Mouse (Mus musculus) stomach, embryonic 15.5 days (tissue): ENCODE measurements around the gene Ccdc57. TPM values are rescaled to one million over a fixed set of nuclear protein-coding genes. Genes with fewer than 3 reads are reported as not detected.
A peak's percentile ranks its signal among the peaks of the same experiment; 100 is the strongest.

Source experiments
- ATAC-seq: fragments of 200-750 bp; cut with Nextera tagmentation; 2 replicates; pipeline ENCODE4 v1.8.0; 2017; ENCODE audit warnings: low read depth, moderate number of reproducible peaks, moderate TSS enrichment; ENCODE audit not compliant: insufficient read depth, low FRiP score
- H3K27ac ChIP-seq: fragments of 300-500 bp; sonication (generic); 2 replicates; pipeline ENCODE4 v1.5.1; 2015; ENCODE audit warnings: mild to moderate bottlenecking, inconsistent platforms
- H3K27me3 ChIP-seq: fragments of 300-500 bp; sonication (generic); replicated peaks from 2 replicates; pipeline ENCODE4 v1.6.1; 2015; ENCODE audit warnings: inconsistent platforms
- H3K36me3 ChIP-seq: fragments of 300-500 bp; sonication (generic); 2 replicates; pipeline ENCODE4 v1.6.1; 2015; ENCODE audit warnings: inconsistent platforms
- H3K4me1 ChIP-seq: fragments of 300-500 bp; sonication (generic); 2 replicates; pipeline ENCODE4 v1.6.1; 2015; ENCODE audit warnings: inconsistent platforms
- H3K4me2 ChIP-seq: fragments of 300-500 bp; sonication (generic); 2 replicates; pipeline ENCODE4 v1.6.1; 2015; ENCODE audit warnings: mild to moderate bottlenecking, inconsistent platforms
- H3K4me3 ChIP-seq: fragments of 300-500 bp; sonication (generic); replicated peaks from 2 replicates; pipeline ENCODE4 v1.5.1; 2015; ENCODE audit warnings: inconsistent platforms
- H3K9ac ChIP-seq: fragments of 300-500 bp; sonication (generic); 2 replicates; pipeline ENCODE4 v1.6.1; 2015; ENCODE audit warnings: inconsistent platforms
- H3K9me3 ChIP-seq: fragments of 300-500 bp; sonication (generic); 2 replicates; pipeline ENCODE4 v1.6.1; 2016; ENCODE audit warnings: inconsistent platforms
- WGBS: fragments of 180-500 bp; shearing (Covaris S2); methylation state at CpG from one replicate; pipeline ENCODE4 v1.1.7; 2015; 5-methylcytosine and 5-hydroxymethylcytosine counted together
- polyA plus RNA-seq: library from polyadenylated mRNA; unstranded; fragments of >200 nt; fragmentation: Nextera tagmentation; extraction: Ambion mirVana; gene quantifications from 2 replicates; pipeline ENCODE4 v1.2.1, GENCODE M21; 2015

Ccdc57 gene
- polyA plus RNA-seq, 1 experiment from 2014 or later: 4.5 TPM

DNA sequence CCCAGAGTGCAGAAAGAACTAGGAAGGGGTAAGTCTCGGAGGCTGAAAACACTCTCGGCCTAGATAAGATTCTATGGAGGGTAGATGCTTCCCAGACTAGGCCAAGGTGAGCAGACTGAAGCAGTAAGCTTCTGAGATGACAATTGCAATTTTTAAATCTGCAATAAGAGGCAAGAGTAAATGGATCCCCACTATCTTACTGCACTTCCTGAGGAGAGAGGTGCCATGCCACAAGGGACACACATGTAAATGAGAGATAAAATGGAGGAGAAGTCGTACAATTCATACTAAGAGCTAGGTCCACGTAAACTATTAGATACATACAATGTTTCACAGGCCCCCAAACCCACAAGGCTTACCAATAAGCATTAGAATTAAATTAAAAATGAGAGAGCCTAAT, 4.2 kb downstream of the Ccdc57 start:
- no peak for ATAC-seq
- no peaks in the 10 kb centered on the region for H3K36me3 ChIP-seq

GRCm38 (mm10) chr11:120922528-120922927, 10.1 kb downstream of the Ccdc57 start:
- Histone ChIP-seq H3K4me2 (no peak overlapping the region), H3K9me3 (no peaks in the 10 kb centered on the region), H3K27ac (no peak overlapping the region), H3K4me3 (no peak overlapping the region), H3K4me1 (no peaks in the 10 kb centered on the region), H3K27me3 (no peaks in the 10 kb centered on the region), H3K36me3 (peaks cover 14% of the 10 kb centered on the region; the same call in 1 of the 2 replicates), H3K9ac (no peak overlapping the region)
- 86% methylated on average over 3 of the region's 3 CpGs for WGBS
- ATAC-seq: no peak

More for the DNA sequence above, 4.2 kb downstream of the Ccdc57 start:
- 87% methylated on average over 4 of the region's 4 CpGs for WGBS
- Histone ChIP-seq H3K27ac (no peak overlapping the region), H3K27me3 (no peaks in the 10 kb centered on the region), H3K4me1 (no peaks in the 10 kb centered on the region; the same call in 1 of the 2 replicates), H3K9ac (no peak overlapping the region), H3K4me3 (no peak overlapping the region), H3K4me2 (no peak overlapping the region), H3K9me3 (no peaks in the 10 kb centered on the region)

DNA sequence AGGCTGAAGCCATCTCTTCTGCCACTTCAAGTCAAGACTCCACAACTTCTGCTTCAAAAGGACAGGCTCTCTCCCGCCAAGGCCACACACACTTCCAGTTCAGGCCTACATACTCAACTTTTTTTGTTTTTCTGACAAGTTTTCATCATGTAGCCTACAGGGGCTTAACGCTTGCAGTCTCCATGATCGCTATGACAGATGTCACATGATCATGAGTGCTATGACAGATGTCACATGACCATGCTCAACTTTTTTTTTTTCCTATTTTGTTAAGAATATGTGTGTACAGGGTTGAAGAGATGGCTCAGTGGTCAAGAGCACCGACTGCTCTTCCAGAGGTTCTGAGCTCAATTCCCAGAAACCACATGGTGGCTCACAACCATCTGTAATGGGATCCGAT, 14.9 kb downstream of the Ccdc57 start:
- Histone ChIP-seq H3K9me3 (no peaks in the 10 kb centered on the region), H3K9ac (no peak overlapping the region), H3K4me3 (no peak overlapping the region), H3K36me3 (peaks cover 14% of the 10 kb centered on the region), H3K4me1 (no peaks in the 10 kb centered on the region), H3K4me2 (no peak overlapping the region), H3K27me3 (no peaks in the 10 kb centered on the region), H3K27ac (no peak overlapping the region)
- 97% methylated on average over 5 of the region's 5 CpGs for WGBS
- ATAC-seq: no peak

- H3K27ac ChIP-seq: no peak overlapping the region
- no peak overlapping the region for H3K4me3 ChIP-seq
- no peak for ATAC-seq
- no peak overlapping the region for H3K4me2 ChIP-seq
- H3K9ac ChIP-seq: no peak overlapping the region
- H3K27me3 ChIP-seq: no peaks in the 10 kb centered on the region
- H3K4me1 ChIP-seq: no peaks in the 10 kb centered on the region
- WGBS: 71% methylated on average over 3 of the region's 3 CpGs
- no peaks in the 10 kb centered on the region for H3K9me3 ChIP-seq
- H3K36me3 ChIP-seq: peaks cover 11% of the 10 kb centered on the region
Measured at GRCm38 (mm10) chr11:120916477-120916876, 16.2 kb downstream of the Ccdc57 start.

GRCm38 (mm10) chr11:120913796-120914195, 18.9 kb downstream of the Ccdc57 start:
- Histone ChIP-seq H3K9me3 (no peaks in the 10 kb centered on the region), H3K27me3 (no peaks in the 10 kb centered on the region), H3K4me2 (no peak overlapping the region), H3K27ac (no peak overlapping the region), H3K4me1 (no peaks in the 10 kb centered on the region), H3K9ac (no peak overlapping the region), H3K36me3 (no peaks in the 10 kb centered on the region; the same call in 1 of the 2 replicates), H3K4me3 (no peak overlapping the region)
- 94% methylated on average over 4 of the region's 4 CpGs for WGBS
- no peak for ATAC-seq

DNA sequence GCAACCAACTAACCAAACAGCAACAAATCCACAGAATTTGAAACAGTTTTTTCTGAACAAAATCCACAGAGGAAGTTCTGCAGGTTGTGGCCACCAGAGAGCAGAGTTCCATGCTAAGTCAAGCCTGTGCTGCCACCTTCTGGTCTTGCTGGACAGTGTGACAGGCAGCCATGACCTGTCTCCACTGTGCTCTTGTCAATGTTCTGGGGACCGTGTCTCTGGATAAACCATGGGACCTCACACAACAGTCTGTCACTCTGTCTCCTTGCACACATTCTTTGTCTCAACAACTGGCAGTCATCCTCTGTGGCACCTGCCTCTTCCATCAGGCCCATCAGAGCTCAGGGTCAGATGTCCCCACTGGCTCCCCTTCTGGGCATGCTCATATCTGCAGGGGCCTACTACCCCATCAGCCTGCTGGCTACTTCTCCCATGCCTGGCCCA, 27.2 kb downstream of the Ccdc57 start:
- Histone ChIP-seq H3K27me3 (no peaks in the 10 kb centered on the region), H3K4me3 (no peak overlapping the region), H3K4me2 (no peak overlapping the region), H3K36me3 (no peaks in the 10 kb centered on the region), H3K27ac (no peak overlapping the region), H3K9me3 (no peaks in the 10 kb centered on the region), H3K9ac (no peak overlapping the region), H3K4me1 (no peaks in the 10 kb centered on the region)
- WGBS: 10% methylated on average over 1 of the region's 1 CpGs
- ATAC-seq: 0 out of 2 replicates have a peak, but pooled peaks have one; percentile 52

GRCm38 (mm10) chr11:120904561-120904960, 28.1 kb downstream of the Ccdc57 start:
- ATAC-seq: no peak
- Histone ChIP-seq H3K4me1 (no peaks in the 10 kb centered on the region), H3K9ac (no peak overlapping the region), H3K4me2 (no peak overlapping the region), H3K27me3 (no peaks in the 10 kb centered on the region), H3K4me3 (no peak overlapping the region), H3K36me3 (no peaks in the 10 kb centered on the region), H3K27ac (no peak overlapping the region), H3K9me3 (no peaks in the 10 kb centered on the region)
- 94% methylated on average over 3 of the region's 3 CpGs for WGBS

GRCm38 (mm10) chr11:120903159-120903850, 29.4 kb downstream of the Ccdc57 start:
- Histone ChIP-seq H3K4me1 (no peaks in the 10 kb centered on the region), H3K4me3 (no peak overlapping the region), H3K9me3 (no peaks in the 10 kb centered on the region), H3K4me2 (no peak overlapping the region), H3K27me3 (no peaks in the 10 kb centered on the region), H3K27ac (0 out of 2 replicates have a peak overlapping the region, but pooled peaks have one; percentile 17), H3K9ac (no peak overlapping the region), H3K36me3 (no peaks in the 10 kb centered on the region)
- no peak for ATAC-seq
- 78% methylated on average over 24 of the region's 24 CpGs for WGBS

GRCm38 (mm10) chr11:120902487-120903142, 30.1 kb downstream of the Ccdc57 start:
- no peaks in the 10 kb centered on the region for H3K4me1 ChIP-seq
- H3K27me3 ChIP-seq: no peaks in the 10 kb centered on the region
- H3K9ac ChIP-seq: no peak overlapping the region
- 0 out of 2 replicates have a peak, but pooled peaks cover 2% of the 10 kb centered on the region for H3K36me3 ChIP-seq
- H3K4me3 ChIP-seq: no peak overlapping the region
- H3K27ac ChIP-seq: 0 out of 2 replicates have a peak overlapping the region, but pooled peaks have one; percentile 22
- WGBS: 38% methylated on average over 10 of the region's 10 CpGs
- H3K9me3 ChIP-seq: no peaks in the 10 kb centered on the region
- H3K4me2 ChIP-seq: no peak overlapping the region
- peak; percentile 71; the same call in 1 of the 2 replicates for ATAC-seq

- H3K4me3 ChIP-seq: no peak overlapping the region
- H3K36me3 ChIP-seq: 0 out of 2 replicates have a peak, but pooled peaks cover 3% of the 10 kb centered on the region
- no peaks in the 10 kb centered on the region for H3K4me1 ChIP-seq
- H3K27me3 ChIP-seq: no peaks in the 10 kb centered on the region
- no peak overlapping the region for H3K9ac ChIP-seq
- ATAC-seq: no peak
- H3K27ac ChIP-seq: no peak overlapping the region
- H3K9me3 ChIP-seq: no peaks in the 10 kb centered on the region
- WGBS: 84% methylated on average over 21 of the region's 21 CpGs
- no peak overlapping the region for H3K4me2 ChIP-seq
Measured at GRCm38 (mm10) chr11:120901729-120902486, 30.8 kb downstream of the Ccdc57 start.

- 0 out of 2 replicates have a peak, but pooled peaks cover 3% of the 10 kb centered on the region for H3K36me3 ChIP-seq
- H3K27me3 ChIP-seq: no peaks in the 10 kb centered on the region
- WGBS: 73% methylated on average over 8 of the region's 8 CpGs
- 0 out of 2 replicates have a peak, but pooled peaks have one; percentile 57 for ATAC-seq
- H3K4me1 ChIP-seq: no peaks in the 10 kb centered on the region
- H3K4me2 ChIP-seq: no peak overlapping the region
- no peaks in the 10 kb centered on the region for H3K9me3 ChIP-seq
- no peak overlapping the region for H3K4me3 ChIP-seq
- H3K27ac ChIP-seq: peak overlapping the region; percentile 57; the same call in 1 of the 2 replicates
- H3K9ac ChIP-seq: no peak overlapping the region
Measured at GRCm38 (mm10) chr11:120900276-120901244, 32.1 kb downstream of the Ccdc57 start.
